Mouse (Mus musculus) liver, embryonic 14.5 days (tissue): ENCODE measurements at regions not wholly inside any gene's neighbourhood (a gene's known extent, or its start where the extent isn't known, plus 50 kb on each side); places are given as distances from the start of the nearest gene placed in this dataset.

Experiments
- ATAC-seq: fragments of 200-750 bp; cut with Nextera tagmentation; 2 replicates; pipeline ENCODE4 v1.8.0; 2017; ENCODE audit warnings: moderate number of reproducible peaks, mild to moderate bottlenecking, moderate library complexity; ENCODE audit not compliant: insufficient read depth
- DNase-seq, 3 experiments: peaks; one replicate each; pipeline ENCODE4 v3.0.0-alpha.2; 2012 to 2013; ENCODE audit warnings: low read depth in 3 of 3, low spot score in 3 of 3
- H3K27ac ChIP-seq: fragments of 300-500 bp; sonication (generic); 2 replicates; pipeline ENCODE4 v1.5.1; 2014; ENCODE audit warnings: moderate library complexity, mild to moderate bottlenecking, control low read depth, inconsistent platforms
- H3K27me3 ChIP-seq: fragments of 300-500 bp; sonication (generic); 2 replicates; pipeline ENCODE4 v1.6.1; 2014; ENCODE audit warnings: mild to moderate bottlenecking, low read length, moderate library complexity; ENCODE audit not compliant: control insufficient read depth, insufficient read depth
- H3K36me3 ChIP-seq: fragments of 300-500 bp; sonication (generic); replicated peaks from 2 replicates; pipeline ENCODE4 v1.6.1; 2014; ENCODE audit warnings: low read depth; ENCODE audit not compliant: control insufficient read depth, insufficient read depth
- H3K4me1 ChIP-seq, 2 experiments: fragments of 200-500 bp in 1 of 2; fragments of 300-500 bp in 1 of 2; sonication (generic) in 1 of 2; replicated peaks; 2 replicates each; pipeline ENCODE4 v1.6.1; 2012 to 2014; ENCODE audit warnings: antibody characterized with exemption in 1 of 2, inconsistent platforms in 1 of 2, low read length in 1 of 2; ENCODE audit not compliant: control insufficient read depth in 2 of 2, insufficient read depth in 2 of 2
- H3K4me2 ChIP-seq: fragments of 300-500 bp; sonication (generic); 2 replicates; pipeline ENCODE4 v1.6.1; 2014; ENCODE audit warnings: low read depth, mild to moderate bottlenecking, control low read depth, moderate library complexity
- H3K4me3 ChIP-seq, 2 experiments: fragments of 200-500 bp in 1 of 2; fragments of 300-500 bp in 1 of 2; sonication (generic) in 1 of 2; 2 replicates each; pipeline ENCODE4 v1.5.1; 2012 to 2014; ENCODE audit warnings: low read depth in 2 of 2, low read length in 2 of 2, mild to moderate bottlenecking in 2 of 2, control low read depth in 1 of 2, inconsistent platforms in 1 of 2, moderate library complexity in 1 of 2; ENCODE audit not compliant: insufficient read depth in 1 of 2
- H3K9ac ChIP-seq: fragments of 300-500 bp; sonication (generic); replicated peaks from 2 replicates; pipeline ENCODE4 v1.6.1; 2014; ENCODE audit warnings: mild to moderate bottlenecking, control low read depth, moderate library complexity
- H3K9me3 ChIP-seq: fragments of 300-500 bp; sonication (generic); 2 replicates; pipeline ENCODE4 v1.6.1; 2016; ENCODE audit warnings: low read length, mixed read lengths; ENCODE audit not compliant: control insufficient read depth
- CTCF ChIP-seq: IDR thresholded peaks from 2 replicates; pipeline ENCODE4 v1.5.1; 2016; ENCODE audit warnings: antibody characterized with exemption, low read depth, control low read depth
- EP300 ChIP-seq: IDR thresholded peaks from 2 replicates; pipeline ENCODE4 v1.6.1; 2016; ENCODE audit warnings: antibody characterized with exemption, low read depth
- WGBS: fragments of 180-500 bp; shearing (Covaris S2); extraction: QIAGEN DNeasy Blood & Tissue Kit; methylation state at CpG from one replicate; pipeline ENCODE4 v1.1.7; 2014; ENCODE audit not compliant: insufficient replicate concordance; 5-methylcytosine and 5-hydroxymethylcytosine counted together

DNA sequence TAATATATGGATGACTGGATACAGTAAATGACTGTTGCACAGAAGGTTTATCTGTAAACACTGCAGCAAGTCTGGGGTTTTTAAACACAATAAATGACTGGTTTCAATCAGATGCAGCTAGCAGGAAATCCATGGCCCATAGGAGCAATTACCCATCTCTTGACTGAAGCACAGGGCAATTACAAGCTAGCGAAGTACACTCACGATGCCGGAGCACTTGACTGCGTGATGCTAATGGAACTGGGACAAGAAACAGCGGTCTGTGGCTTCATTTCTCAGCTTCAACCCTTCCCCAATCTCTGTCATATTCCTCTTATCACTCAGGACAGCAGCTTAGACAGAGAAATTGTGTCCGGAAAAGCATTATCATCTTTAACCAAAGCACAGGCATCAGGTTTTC lies 132.1 kb downstream of the Mat2b start:
- 66% methylated on average over 6 of the region's 6 CpGs for WGBS
- no peak overlapping the region for H3K4me3 ChIP-seq
- no peak for ATAC-seq

DNA sequence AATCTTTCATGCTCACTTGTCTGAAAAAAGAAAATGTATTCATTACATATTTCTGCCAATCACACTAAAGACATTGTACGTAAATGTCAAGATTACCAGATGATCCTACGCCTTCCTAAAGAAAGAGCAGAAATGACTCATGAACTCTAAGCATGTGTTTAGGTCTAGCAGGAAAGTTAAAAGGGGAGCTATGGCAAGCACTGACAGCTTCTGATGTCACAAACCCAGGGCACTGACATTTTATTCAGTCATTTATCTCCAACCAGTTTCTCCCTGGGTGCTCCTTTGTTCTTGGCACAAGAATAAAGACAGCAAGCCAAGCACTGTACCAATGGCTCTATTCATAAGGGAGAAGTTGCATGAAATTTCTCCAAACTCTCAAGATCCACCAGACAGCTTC lies 133.0 kb downstream of the Mat2b start:
- H3K36me3 ChIP-seq = no peaks in the 10 kb centered on the region
- no peak overlapping the region for H3K4me2 ChIP-seq
- H3K4me3 ChIP-seq = no peak overlapping the region
- DNase-seq = no peak
- no peak overlapping the region for H3K9ac ChIP-seq
- no peaks in the 10 kb centered on the region for H3K9me3 ChIP-seq
- no peaks in the 10 kb centered on the region for H3K4me1 ChIP-seq
- no peak for ATAC-seq
- no peaks in the 10 kb centered on the region for H3K27me3 ChIP-seq
- H3K27ac ChIP-seq = no peak overlapping the region
- TF ChIP-seq EP300 = no peak
- no peak for TF ChIP-seq CTCF
- 79% methylated on average over 2 of the region's 2 CpGs for WGBS

More for the DNA sequence above, 132.1 kb downstream of the Mat2b start:
- DNase-seq = no peak
- H3K36me3 ChIP-seq = no peaks in the 10 kb centered on the region
- H3K9me3 ChIP-seq = no peaks in the 10 kb centered on the region
- H3K9ac ChIP-seq = no peak overlapping the region
- H3K27ac ChIP-seq = no peak overlapping the region
- H3K4me1 ChIP-seq = no peaks in the 10 kb centered on the region
- no peaks in the 10 kb centered on the region for H3K27me3 ChIP-seq
- H3K4me2 ChIP-seq = no peak overlapping the region
- no peak for TF ChIP-seq EP300
- TF ChIP-seq CTCF = no peak

DNA sequence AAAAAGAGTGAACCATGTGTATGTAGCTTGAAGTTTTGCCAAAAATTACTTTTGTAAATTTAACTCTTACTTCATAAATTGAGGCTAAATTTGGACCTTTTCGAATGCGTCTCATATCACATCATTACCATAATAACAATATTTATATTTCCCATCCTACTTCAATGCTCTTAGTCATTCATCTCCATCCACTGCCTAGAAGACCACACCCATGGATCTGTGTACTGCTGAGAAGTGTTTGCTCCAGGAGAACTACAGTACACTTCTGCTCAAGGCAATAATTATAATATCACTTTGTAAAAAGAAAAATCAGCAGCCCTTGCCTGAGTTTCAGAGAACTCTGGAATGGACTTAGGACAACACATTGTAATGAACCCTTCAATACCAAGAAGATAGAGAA lies 133.6 kb downstream of the Mat2b start:
- no peak overlapping the region for H3K4me3 ChIP-seq
- H3K9ac ChIP-seq = no peak overlapping the region
- H3K27ac ChIP-seq = no peak overlapping the region
- TF ChIP-seq EP300 (no peak), CTCF (no peak)
- ATAC-seq = no peak
- no peak for DNase-seq
- H3K4me2 ChIP-seq = no peak overlapping the region
- H3K4me1 ChIP-seq = no peaks in the 10 kb centered on the region
- H3K27me3 ChIP-seq = no peaks in the 10 kb centered on the region
- no peaks in the 10 kb centered on the region for H3K9me3 ChIP-seq
- H3K36me3 ChIP-seq = no peaks in the 10 kb centered on the region
- 72% methylated on average over 2 of the region's 2 CpGs for WGBS

DNA sequence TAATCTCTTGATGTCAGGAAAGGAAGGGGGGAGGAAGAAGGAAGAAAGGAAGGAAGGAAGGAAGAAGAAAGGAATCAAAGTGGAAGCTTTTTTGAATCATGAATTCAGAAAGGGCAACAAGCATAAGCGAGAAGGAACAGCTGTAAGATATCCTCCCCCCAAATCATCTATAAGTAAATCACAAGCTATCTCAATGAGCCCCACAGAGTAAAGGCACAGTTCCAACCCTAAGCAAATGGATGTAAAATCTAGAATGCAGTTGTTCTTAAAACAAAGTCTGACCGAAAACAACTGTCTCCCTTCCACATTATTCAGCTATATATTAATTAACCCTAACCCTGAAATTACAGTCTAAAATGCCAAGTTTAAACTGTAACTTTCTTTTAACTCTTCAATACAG lies 136.5 kb downstream of the Mat2b start:
- 62% methylated on average over 2 of the region's 2 CpGs for WGBS
- Histone ChIP-seq H3K4me2 (no peak overlapping the region), H3K9me3 (no peaks in the 10 kb centered on the region), H3K27ac (no peak overlapping the region), H3K9ac (no peak overlapping the region), H3K4me3 (no peak overlapping the region), H3K36me3 (no peaks in the 10 kb centered on the region), H3K4me1 (no peaks in the 10 kb centered on the region), H3K27me3 (no peaks in the 10 kb centered on the region)
- no peak for ATAC-seq
- DNase-seq = no peak
- no peak for TF ChIP-seq EP300
- no peak for TF ChIP-seq CTCF

DNA sequence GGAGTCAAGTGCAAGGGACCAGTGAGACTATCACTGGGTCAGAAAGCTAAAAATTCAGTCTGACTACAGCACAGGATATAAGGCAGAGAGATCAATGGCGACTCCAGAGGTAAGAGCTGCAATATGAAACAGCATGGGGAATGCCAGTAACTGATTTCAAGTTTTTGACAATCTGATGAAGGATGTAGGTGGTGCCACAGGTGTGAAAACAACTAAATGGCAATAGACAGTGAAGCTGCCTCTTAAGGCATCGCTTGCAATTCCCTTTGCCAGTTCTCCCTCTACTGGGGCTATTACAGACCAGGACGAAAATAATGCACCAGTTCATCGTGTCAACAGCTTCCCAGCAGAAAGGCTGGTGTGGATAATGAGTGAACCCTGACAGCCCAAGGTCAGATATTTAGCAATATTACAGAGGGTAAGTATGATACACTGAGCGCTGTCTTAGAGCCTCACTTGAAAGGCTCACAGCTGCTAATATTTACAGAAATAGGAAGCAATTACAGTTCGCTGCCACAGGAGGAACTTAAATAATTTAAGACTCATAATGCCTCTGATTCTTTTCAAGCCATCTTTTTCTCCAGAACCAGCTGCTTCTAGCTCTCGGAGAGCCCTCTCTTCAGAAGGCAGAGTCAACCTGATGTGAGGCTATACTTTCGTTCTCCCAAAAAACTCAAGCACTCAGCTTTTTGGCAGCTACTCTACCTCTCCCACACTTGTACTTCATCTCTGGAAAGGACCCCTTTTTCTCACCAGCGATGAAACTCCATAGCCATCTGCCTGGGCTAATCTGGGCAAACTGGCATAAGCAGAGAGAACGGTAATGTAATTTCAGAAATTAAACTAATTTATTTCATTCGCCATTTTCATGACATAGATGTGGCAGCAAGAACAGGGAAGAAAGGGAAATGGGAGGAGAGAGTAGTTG lies 139.9 kb downstream of the Mat2b start:
- ATAC-seq = no peak
- Histone ChIP-seq H3K4me1 (no peaks in the 10 kb centered on the region), H3K27me3 (no peaks in the 10 kb centered on the region), H3K36me3 (no peaks in the 10 kb centered on the region), H3K9ac (no peak overlapping the region), H3K4me2 (no peak overlapping the region), H3K4me3 (no peak overlapping the region), H3K9me3 (no peaks in the 10 kb centered on the region), H3K27ac (no peak overlapping the region)
- DNase-seq = no peak
- TF ChIP-seq CTCF = no peak
- TF ChIP-seq EP300 = no peak
- 54% methylated on average over 11 of the region's 11 CpGs for WGBS
